Mouse (Mus musculus) c-Kit-positive CD71-negative TER-119-negative erythroid progenitor cells, embryonic 14.5 days (primary cell): ENCODE results near the gene Grk3.
A peak's percentile ranks its signal among the peaks of the same experiment; 100 is the strongest.

Source experiments
- DNase-seq: peaks from one replicate; pipeline ENCODE4 v3.0.0-alpha.2; 2013; ENCODE audit warnings: low read depth

The Grk3 gene

DNA sequence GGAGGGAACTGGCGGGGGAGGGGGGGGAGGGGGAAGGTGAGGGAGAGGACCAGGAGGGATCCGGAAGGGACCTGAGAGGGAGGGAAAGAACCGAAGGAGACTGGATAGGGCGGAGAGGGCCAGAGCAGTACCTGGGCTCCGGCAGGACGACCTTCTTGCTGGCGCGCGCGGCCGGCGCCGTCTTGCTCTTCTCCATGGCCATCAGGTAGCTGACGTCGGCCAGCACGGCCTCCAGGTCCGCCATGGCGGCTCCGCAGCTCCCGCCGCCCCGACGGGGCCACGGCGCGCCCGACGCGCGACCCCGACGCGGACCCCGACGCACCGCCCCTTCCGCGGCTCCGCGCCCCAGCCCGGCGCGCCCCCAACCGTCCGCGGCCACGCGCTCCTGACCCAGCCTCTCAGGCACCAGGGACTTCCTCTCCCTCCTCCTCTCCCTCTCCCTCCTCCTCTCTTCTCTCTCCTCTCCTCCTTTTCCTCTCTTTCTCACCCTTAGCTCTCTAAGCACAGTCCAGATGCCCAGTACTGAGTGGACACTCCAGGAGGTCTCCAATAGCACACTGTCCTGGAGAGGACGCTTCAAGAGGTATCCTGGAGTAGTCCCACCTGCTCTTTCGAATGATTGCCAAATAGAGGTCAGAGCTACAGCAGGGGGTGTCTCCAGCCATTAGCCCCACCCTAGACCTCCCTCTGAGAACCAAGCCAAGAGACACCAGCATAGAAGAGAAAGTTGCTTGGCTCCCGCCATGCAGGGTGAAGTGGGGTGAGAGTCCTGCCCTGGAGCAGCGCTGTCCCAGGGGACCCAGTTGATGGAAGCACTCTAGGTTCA is at the start of gene Grk3:
TSS of gene Grk3 (minus strand) at position 556 of the 826 bp plus-strand sequence.
- no peak for DNase-seq

DNA sequence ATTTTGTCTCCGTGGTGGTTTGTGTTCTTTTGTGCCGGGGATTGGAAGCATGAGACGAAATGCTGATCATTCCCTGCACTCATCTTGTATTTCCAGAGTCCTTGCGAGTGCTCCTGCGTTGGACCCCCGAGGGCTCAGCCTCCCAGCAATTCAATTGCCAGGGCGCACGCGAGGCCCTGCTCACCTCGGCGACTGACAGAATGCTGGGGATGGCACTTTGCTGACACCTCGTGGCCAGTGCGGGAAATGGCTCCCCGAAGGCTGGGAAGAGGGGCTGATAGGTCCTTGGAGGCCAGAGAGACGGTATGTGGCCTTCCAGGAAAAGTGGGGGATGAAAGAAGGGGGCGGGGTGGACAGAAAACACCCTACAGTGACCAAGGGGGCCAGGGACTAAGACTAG is 38.7 kb upstream of the Grk3 start:
- DNase-seq: peak; percentile 43

DNA sequence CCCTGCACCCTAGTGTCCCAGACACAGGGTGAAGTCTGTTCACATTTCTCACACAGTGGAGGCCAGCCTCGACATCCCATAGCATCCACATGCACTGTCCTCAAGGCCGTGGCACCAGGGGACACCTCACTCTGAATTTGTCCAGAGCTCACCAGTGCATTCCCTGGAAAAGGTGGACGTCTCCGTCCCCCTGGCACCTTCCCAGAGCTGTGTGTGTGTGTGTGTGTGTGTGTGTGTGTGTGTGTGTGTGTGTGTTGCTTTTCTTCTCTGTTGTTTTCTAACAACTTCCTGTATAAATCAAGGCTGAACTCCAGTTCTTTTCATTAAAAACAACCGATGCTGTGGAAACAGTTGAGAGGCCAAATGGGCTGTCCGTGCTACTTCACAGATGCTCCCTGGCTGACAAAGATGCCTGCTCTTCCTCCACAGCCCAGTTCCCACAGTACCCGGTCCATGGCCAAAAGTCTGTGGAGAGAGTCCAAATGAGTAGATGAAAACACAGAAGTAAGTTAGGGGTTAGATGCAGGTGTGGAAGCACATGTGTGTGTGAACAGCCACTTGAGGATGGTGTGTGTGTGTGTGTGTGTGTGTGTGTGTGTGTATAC is 35.1 kb upstream of the Grk3 start:
- DNase-seq: no peak

DNA sequence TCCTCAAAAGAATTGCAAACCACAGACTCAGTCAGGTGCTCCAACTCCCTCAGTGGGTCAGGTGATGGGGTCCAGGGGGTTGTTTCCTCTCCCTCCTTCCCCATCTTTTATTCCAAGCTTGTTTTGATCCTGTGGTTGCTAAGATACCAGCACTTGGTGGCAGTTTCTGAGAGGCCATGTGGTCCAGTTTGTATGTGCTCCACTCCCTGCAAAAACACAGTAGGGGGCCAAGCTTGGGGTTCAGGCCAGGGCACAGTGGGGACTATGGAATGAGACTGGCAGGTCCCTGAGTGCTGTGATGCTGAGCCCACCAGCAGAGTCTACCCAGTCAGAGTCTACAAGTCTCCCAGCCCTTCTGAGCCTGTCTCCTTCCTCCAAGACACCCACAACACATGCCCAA is 34.3 kb upstream of the Grk3 start:
- no peak for DNase-seq

DNA sequence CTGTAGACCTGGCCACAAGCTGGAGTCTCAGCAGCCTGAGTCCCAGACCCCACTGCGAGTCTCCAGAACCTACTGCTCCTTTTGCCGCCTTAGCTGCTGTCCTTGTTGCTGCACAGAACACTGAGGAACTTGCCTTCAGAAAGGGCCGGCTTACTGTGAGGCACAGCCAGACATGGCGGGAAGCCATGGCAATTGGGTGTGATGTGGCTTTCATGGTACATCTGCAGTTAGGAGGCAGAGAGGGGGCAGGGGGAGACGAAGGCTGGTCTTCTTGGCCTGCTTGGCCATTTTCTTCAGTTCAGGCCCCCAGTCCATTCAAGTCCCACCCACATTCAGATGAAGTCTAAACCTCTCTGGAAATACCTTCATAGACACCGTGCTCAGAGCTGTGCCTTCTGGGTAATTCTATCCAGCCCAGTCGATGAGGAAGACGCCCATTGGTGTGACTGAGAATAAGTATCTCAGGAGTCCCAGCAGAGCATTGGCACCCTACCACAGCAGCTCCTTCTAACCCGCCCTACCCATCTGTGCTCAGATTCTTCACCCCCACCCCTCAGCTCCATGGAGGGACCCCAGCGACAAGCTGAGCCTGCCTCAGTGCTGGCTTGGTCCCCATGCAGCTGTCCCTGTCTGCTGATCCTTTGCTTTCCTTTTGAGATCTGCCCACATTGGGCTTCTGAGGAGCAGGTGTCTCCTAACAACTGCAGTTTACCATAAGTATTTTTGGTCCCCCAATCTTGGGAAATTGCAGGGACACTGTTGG is 30.1 kb upstream of the Grk3 start:
- no peak for DNase-seq

DNA sequence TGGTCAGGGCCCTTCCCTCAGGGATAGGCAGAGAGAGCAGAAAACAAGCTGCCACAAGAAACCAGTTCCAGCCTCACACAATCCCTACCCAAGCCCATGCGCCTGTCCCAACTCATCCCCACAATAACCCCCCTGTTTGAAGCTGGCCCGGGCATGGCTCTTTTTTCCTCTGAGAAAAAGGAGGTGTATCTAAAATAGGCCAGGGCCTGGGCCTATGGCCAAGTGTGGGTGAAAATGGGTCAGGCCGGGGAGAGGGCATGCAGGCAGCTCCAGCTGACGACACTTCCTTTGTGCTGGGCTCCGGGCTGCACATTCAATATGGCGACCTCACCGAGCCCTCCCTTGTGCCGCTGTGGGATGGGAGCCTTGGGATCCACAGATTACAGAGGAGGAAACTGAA is 27.9 kb upstream of the Grk3 start:
- no peak for DNase-seq

DNA sequence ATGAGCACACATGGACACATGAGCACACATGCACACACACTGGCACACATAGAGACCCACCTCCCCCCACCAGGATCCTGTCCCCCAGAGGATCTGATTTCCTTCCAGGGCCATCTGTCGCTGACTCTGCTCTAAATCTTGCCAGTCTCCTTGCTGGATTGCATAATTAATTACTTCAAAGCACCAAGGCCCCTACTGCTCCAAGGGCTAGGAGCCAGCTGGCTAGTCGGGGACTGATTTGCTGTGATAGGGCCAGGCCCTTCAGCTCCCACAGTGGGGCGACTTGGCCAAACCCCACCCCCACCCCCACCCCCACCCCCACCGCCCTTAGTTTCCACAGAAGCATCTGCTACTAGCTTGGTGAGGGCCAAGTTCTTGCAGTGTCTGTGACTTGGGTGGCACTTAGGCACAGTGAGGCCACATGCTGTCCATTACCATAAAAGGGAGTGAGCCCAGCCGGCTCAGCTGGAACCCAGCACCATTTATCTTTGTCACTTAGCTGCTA is 26.0 kb upstream of the Grk3 start:
- no peak for DNase-seq

DNA sequence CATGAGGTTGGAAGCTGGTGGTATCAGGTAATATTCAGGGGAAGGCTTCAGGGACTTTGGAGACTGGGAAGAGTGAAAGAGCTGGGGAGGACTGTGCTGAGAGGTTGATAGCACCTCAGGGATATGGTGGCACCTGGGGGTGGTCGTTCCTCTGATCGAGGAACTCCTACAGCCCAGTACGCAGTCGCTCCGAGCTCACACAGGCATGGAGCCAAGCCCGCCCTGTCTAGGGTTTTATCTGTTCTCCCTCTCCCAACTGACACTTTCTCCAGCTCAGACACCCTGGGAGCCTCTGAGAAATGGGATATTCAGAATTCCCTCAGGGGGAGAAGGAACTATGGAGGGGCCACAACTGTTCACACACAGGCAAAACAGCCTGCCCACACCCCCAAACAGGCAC is 25.2 kb upstream of the Grk3 start:
- DNase-seq: no peak

DNA sequence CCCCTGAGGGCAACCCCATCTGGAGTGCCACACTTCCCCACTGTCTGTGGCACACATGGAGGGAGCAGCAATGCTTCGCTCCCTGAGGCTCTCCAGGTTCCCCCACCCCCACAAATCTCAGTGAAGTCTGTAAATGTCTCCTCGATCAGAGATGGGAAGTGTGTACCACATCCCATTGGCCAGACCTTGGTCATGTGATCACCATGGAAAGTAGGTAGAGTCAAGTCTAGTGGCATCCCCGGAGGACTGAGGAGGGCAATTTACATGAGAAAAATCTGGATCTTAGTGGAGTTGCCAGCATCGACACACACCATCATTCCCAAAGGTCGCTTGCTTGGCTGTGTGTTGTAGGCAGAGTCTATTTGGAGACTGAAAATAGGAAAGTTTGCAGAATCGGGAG is 23.0 kb upstream of the Grk3 start:
- DNase-seq: no peak

DNA sequence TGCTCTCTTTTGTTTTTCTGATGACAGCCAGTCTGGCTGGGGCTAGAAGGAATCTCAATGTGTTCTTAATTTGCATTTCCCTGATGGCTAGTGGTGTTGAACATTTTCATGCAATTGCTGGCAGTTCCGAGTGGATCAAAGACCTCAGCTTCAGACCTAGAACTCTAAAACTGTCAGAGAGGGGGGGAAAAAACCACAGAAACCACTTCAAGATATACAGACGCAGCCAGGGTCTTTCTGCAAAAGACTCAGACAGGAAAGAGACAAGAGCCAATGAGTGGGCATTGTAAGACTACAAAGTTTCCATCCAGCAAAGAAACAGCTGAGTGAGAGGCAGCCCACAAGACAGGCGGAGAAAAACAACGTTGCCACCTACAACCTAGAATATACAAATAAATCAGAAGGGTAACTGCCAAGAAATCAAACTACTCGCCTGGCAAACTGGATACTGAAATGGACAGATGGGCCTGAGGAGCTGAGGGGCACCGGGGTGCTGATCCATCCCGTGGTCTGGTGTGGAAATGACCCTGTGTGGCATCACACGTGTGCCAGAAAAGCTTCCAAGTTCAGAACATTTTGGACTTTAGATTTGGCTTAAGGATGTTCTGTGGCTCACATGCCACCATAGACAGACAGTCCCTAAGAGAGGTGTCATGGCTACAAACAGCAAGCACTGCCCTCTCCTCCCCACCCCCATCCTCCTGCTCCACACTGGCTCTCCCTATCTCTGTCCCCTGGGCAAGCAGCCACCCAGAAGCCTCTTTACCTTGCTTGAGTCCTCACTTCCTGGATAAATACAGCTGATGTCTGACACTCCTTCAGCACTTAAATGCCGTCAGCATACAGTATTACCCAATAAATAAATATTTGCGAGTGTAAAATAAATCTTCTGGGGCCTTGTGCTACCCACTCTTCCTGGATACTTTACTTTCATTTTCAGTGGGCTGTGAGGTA is 19.8 kb upstream of the Grk3 start:
- DNase-seq: no peak

DNA sequence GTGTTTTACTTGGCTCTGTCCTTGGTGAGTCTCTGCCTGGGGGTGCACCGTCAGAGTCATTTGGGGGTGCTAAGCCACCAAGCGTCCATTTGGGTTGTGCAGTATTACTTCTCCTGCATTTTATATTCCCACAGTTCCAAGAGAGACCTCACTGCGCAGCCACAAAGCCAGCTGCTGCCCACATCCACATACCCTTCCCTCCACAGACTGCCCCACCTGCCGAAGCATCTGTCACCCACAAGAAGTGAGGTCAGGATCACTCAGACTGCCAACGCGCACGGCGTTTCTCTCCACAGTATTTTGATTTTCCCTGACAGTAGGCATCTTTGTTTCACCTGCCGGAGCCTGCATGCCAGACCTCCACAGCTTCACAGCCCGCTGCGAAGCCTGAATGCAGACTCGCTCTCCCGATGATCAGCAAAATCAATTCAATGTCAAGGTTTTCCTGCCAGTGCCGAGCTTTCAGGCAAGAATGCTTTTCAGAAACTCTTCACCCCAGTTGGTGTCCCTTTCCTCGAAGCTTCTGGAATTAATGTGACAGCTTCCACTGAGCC is 15.7 kb upstream of the Grk3 start:
- no peak for DNase-seq

DNA sequence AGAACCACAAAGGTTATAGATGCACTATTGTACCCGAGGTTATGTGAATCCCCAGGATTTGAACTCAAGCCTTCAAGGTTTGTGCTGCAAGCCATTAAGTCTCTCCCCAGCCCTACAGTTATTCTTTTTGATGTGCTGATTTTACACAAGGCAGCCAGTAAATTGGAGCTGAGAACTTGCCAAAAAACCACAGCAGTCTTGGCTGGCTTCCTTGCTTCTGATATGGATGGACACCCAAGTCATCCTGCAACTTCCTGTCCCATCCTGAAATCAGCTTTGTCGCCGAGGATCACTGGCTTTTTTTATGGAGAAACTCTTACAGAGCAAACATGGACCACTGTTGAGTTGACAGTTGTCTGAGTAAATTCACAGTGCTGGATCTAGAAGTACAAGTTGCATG is 14.5 kb upstream of the Grk3 start:
- DNase-seq: no peak

DNA sequence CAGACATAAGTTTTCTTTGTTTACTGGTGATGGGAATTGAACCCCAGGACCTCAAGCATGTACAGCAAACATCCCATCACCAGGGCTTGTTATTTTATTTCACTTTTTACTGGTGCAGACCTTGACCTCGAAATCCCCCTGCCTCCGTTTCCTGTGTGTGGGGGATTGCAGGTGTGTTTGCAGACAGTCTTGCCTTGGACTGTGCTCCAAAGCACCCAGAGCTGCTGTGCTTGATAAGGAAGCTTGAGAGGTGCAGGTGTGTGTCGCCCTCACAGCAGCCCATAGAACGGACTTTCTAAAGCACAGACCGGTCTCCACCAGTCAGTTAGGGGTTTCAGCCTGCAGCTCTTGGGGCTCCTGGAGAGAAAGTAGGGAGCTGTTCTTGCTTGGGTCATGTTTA is 11.1 kb upstream of the Grk3 start:
- no peak for DNase-seq

DNA sequence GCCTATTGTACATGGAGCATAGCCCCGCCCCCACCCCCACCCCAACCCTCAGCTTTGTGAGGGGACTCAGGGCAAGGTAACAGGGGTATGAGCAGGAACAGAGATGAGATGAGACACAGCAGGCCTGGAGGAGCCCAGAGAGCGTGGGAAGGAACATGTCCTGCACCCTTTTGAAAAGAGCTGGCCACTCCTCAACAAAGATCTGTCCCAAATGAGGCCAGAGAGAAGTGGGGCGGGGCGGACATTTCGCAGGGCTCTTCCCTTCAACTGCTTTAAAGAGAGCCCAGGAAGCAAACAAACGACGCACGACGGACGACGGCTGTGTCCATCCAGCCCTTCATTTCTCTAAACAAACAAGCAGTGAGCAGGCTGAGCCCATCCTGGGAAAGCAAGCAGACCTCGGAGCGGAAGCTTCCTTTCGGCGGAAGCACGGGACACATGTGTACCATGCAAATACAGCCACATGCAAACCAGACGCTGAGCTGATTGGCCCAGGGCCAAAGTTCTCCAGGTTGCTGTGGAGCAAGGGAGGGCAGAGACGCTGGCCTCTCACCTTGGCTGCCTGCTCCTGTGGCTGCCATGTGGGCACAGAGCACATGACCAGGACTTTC is 8.7 kb upstream of the Grk3 start:
- no peak for DNase-seq

DNA sequence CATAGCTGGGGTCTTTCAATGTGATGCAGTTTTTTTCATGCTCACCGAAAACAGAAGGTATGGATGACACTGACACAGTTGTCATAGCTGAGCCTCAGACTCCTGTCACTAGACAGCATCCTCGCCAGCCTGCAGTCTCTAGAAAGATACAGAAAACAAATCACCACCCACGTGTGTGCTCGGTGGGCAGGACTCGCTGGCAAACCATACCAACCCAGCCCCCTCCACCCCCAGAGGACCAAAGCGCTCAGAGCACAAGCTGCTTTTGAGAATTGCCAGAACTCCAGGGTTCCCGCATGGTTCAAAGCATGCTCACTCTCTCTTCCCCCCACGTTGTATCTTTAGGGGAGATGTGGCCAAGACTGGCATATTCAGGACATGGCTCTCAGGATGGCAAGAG is 2.6 kb upstream of the Grk3 start:
- DNase-seq: no peak

DNA sequence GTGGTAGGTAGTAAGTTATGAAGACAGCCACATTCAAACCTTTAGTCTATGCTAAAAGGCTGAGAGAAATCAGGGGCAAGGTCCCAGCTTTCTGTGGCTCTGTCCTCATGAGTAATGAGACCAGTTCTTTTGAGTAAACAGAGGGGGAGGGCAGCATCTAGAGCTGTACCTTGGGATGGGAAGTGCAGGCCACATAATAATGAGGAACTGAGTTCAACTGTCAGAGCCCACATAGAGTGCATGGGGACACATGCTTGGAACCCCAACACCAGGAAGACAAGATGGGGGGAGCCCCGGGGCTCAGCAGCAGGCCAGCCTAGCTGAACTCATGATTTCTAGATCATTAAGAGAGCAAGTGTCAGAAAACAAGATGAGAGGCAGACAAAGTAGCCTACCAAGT is 1.4 kb upstream of the Grk3 start:
- DNase-seq: no peak

DNA sequence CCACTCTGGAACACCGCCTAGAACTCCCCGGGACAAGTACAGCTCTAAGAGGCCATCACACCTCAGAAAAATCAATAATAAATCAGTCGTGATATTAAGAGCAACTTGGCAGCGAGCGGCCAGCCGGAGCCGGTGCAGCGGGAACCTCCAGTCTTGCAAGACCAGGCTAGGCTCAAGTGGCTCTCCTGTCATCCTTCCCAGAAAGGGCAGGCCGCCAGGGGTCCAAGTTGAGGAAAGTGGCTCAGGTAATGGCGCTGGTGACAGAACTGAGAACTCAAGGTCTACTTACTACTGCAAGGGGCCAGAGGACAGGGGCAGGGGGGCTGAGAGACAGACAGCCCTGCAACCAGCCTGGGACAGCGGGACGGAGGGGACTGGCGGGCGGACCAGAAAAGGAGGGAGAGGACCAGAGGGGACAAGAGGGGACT is 769 bp downstream of the Grk3 start:
- DNase-seq: no peak

DNA sequence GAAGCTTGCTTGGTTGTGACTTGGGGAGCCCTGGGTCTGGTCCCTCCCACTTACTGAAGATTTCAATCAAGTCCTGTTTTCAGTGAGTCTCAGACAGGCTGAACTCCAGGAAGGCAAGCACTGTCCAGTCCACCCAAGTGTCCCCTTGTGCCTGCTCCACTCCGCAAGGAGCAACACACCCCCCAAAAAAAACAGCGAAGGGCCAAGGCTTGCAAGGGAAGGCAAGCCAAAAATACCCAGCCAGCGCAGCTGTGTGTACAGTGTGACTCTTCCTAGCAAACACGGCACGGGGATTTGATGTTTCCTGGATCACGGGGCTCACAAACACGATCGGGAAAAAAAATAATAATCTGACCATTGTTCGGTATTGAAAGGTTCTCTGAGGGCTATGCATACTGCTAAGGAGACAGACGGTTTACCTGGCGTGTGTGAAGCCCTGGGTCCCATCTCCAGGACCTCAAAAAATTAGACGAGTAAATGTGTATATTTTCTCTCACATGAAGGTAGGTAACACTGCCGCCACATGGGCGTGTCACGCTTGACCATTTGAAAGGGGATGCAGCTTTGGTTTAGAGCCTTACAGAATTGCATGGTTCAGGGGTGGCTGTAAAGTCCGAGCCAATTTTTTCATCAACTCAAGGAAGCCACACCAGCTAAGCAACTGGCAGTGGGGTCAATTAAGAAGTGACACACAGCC is 1.3 kb downstream of the Grk3 start:
- DNase-seq: no peak

DNA sequence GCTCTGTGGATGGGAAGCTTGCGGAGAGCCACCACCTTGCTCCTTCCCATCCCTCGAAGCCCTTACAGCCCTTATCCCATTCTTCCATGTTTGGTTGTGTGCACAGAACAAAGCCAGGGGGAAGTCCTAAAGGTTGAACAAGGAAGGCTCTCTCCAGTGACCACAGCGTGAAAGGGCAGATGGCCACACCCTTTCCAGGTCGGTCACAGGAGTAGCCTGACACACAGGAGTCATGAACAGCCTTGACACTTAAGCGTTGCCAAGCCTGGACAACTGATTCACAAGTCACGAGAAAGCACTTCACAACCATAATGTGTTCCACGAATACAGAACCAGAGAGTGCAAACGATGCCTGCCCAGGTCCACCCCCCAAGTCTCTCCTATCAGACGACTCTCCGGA is 3.7 kb downstream of the Grk3 start:
- DNase-seq: no peak

DNA sequence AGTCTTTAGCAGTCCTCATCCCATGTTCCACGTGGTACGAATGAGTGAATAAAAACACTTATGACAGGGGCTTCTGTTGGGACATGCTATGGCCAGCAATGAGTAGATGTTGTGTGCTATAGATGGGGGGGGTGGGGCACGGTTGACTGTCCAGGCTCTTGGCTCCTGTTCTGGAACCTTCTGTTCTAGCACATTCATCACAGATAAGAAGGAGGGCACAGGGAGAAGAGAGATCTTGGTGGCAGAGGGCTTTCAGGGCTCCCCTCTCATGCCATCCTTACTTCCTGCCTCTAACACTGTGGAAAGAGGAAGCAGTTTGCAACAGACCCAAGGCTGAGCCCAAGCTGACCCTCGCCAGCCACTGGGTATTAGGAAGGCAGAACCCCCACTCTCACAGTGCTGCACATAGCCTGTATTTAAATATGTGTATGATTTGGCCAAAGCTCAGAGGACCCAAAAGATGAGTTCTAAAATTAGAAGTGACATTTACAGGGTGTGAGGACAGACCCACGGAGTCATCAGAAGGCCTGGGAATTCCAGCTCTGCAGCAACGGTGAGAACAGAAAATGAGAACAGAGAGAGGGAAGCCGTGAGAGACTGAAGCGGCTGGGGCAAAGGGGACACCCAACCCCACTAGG is 6.3 kb downstream of the Grk3 start:
- no peak for DNase-seq
